Mouse (Mus musculus): Measurements from ENCODE around the gene Rspo1. TPM values are rescaled to one million over a fixed set of nuclear protein-coding genes. Genes with fewer than 3 reads are reported as not detected.
A peak's percentile ranks its signal among the peaks of the same experiment; 100 is the strongest.

Rspo1 gene
- polyA plus RNA-seq, 1 experiment from 2014 or later = 6.6 TPM

GRCm38 (mm10) chr4:125002978-125003377 lies 16.7 kb downstream of the Rspo1 start:
- ATAC-seq (replicated peaks; ENCODE audit: insufficient number of reproducible peaks, insufficient read depth, low FRiP score, low read depth) = no peak
- H3K36me3 ChIP-seq = no peaks in the 10 kb centered on the region

DNA sequence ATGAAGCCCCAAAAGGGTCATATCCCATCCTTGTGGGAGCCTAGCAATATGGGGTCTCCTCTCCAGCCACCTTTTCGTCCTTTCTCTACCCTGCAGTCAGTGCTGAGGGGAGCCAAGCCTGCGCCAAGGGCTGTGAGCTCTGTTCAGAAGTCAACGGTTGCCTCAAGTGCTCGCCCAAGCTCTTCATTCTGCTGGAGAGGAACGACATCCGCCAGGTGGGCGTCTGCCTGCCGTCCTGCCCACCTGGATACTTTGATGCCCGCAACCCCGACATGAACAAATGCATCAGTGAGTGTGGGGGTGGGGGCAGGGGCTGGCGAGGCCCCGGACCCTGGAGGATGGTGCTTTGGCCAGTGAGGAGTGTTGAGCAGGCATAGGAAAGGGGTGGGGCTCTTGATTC lies 18.7 kb downstream of the Rspo1 start:
- H3K27me3 ChIP-seq = peaks cover 52% of the 10 kb centered on the region
- no peaks in the 10 kb centered on the region for H3K4me1 ChIP-seq (replicated peaks)

More at GRCm38 (mm10) chr4:125002978-125003377, 16.7 kb downstream of the Rspo1 start:
- Histone ChIP-seq H3K9ac (no peak overlapping the region), H3K9me3 (replicated peaks) (no peaks in the 10 kb centered on the region), H3K27me3 (peaks cover 39% of the 10 kb centered on the region), H3K4me3 (no peak overlapping the region), H3K4me1 (replicated peaks) (no peaks in the 10 kb centered on the region), H3K27ac (no peak overlapping the region), H3K4me2 (no peak overlapping the region)
- WGBS = 40% methylated on average over 8 of the region's 8 CpGs

GRCm38 (mm10) chr4:125007460-125007859 lies 21.2 kb downstream of the Rspo1 start:
- H3K36me3 ChIP-seq = no peaks in the 10 kb centered on the region
- no peak for ATAC-seq (replicated peaks; ENCODE audit: insufficient number of reproducible peaks, insufficient read depth, low FRiP score, low read depth)
- no peaks in the 10 kb centered on the region for H3K4me1 ChIP-seq (replicated peaks)

More for the DNA sequence above, 18.7 kb downstream of the Rspo1 start:
- no peak overlapping the region for H3K27ac ChIP-seq
- H3K9ac ChIP-seq = no peak overlapping the region
- no peak overlapping the region for H3K4me2 ChIP-seq
- ATAC-seq (replicated peaks; ENCODE audit: insufficient number of reproducible peaks, insufficient read depth, low FRiP score, low read depth) = no peak
- no peaks in the 10 kb centered on the region for H3K36me3 ChIP-seq
- H3K4me3 ChIP-seq = no peak overlapping the region
- WGBS = 42% methylated on average over 12 of the region's 12 CpGs
- no peaks in the 10 kb centered on the region for H3K9me3 ChIP-seq (replicated peaks)

GRCm38 (mm10) chr4:125008220-125008619 lies 22.0 kb downstream of the Rspo1 start:
- Histone ChIP-seq H3K4me1 (replicated peaks) (no peaks in the 10 kb centered on the region), H3K9ac (no peak overlapping the region), H3K4me3 (no peak overlapping the region), H3K36me3 (no peaks in the 10 kb centered on the region), H3K4me2 (no peak overlapping the region), H3K9me3 (replicated peaks) (no peaks in the 10 kb centered on the region), H3K27ac (no peak overlapping the region), H3K27me3 (peaks cover 62% of the 10 kb centered on the region)
- WGBS = 64% methylated on average over 6 of the region's 6 CpGs
- ATAC-seq (replicated peaks; ENCODE audit: insufficient number of reproducible peaks, insufficient read depth, low FRiP score, low read depth) = no peak

More at GRCm38 (mm10) chr4:125007460-125007859, 21.2 kb downstream of the Rspo1 start:
- no peak overlapping the region; the same call in 1 of the 2 replicates for H3K4me2 ChIP-seq
- WGBS = 45% methylated on average over 15 of the region's 15 CpGs
- no peak overlapping the region for H3K9ac ChIP-seq
- peaks cover 60% of the 10 kb centered on the region for H3K27me3 ChIP-seq
- H3K4me3 ChIP-seq = no peak overlapping the region
- no peak overlapping the region for H3K27ac ChIP-seq
- no peaks in the 10 kb centered on the region for H3K9me3 ChIP-seq (replicated peaks)

DNA sequence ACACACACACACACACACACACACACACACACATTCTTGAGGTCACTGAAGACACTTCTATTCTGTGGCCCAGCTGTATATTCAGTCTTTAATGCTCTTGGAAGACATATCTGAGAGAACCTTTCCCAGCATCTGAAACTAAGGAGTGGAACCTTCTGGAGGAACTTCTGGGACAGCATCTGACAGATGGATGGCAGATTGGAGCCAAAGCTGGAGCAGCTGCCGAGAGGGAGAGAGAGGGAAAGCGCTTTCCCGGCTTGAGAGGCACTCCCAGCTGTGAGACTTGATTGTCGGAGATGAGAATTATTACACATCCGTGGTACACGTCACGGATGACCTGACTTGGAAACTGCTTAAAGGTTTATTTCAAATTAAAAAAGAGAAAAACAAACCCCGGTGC lies 22.5 kb downstream of the Rspo1 start:
- 66% methylated on average over 8 of the region's 8 CpGs for WGBS
- peaks cover 64% of the 10 kb centered on the region for H3K27me3 ChIP-seq
- no peak for ATAC-seq (replicated peaks; ENCODE audit: insufficient number of reproducible peaks, insufficient read depth, low FRiP score, low read depth)

DNA sequence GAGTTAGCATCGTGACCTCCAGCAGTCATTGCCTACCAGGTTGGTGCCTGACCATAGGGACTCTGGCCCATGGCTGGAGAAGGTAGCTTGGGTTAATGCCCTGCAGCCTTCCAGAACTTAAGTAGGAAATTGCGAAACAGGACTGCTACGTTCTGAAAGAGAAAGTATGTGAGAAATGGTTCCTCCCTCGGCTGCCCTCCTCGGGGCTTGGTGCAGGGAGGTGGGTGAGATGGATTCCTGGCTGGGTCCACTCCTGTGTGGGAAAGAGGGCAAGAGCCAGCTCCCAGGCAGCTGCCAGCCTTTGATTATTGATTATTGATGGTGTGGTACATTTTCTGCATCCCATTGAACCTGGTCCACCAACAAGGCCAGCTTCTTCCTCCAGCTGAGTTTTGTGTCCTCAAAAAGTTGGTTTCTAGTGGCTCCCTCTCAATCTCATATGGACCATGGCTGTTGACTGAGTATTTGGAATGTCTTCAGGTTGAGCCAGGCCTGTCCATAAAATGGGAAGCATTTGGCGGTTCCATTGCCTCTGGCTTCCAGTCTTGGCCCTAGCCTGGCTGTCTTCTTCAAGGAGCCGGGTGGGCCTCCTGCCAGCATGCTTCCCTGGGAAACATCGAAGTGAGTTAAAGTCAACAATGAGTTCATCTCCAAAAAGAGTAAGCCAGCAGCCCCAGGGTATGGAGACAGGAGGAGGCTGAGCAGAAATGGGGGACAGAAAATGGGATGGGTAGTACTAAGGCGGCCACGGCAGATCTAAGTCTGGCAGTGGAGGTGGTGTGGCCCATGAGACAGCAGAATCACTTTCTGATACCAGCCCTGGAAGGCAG lies 29.8 kb downstream of the Rspo1 start, which contains the start of gene Gnl2:
Gene Gnl2 (plus strand): TSS at position 780 of the 830 bp plus-strand sequence.
- Histone ChIP-seq H3K9ac (no peak within 1 kb of the TSS), H3K27me3 (peaks cover 14% of the 10 kb centered on the region), H3K36me3 (no peaks in the 10 kb centered on the region), H3K4me3 (no peak within 1 kb of the TSS), H3K4me2 (no peak within 1 kb of the TSS), H3K27ac (no peak within 1 kb of the TSS), H3K4me1 (replicated peaks) (no peaks in the 10 kb centered on the region), H3K9me3 (replicated peaks) (no peaks in the 10 kb centered on the region)
- ATAC-seq (replicated peaks; ENCODE audit: insufficient number of reproducible peaks, insufficient read depth, low FRiP score, low read depth) = no peak
- WGBS = 67% methylated on average over 10 of the region's 10 CpGs

More for the DNA sequence above, 22.5 kb downstream of the Rspo1 start:
- H3K9me3 ChIP-seq (replicated peaks) = no peaks in the 10 kb centered on the region
- no peak overlapping the region for H3K27ac ChIP-seq
- no peak overlapping the region for H3K9ac ChIP-seq
- no peak overlapping the region for H3K4me2 ChIP-seq
- no peak overlapping the region for H3K4me3 ChIP-seq
- H3K36me3 ChIP-seq = no peaks in the 10 kb centered on the region
- H3K4me1 ChIP-seq (replicated peaks) = no peaks in the 10 kb centered on the region

DNA sequence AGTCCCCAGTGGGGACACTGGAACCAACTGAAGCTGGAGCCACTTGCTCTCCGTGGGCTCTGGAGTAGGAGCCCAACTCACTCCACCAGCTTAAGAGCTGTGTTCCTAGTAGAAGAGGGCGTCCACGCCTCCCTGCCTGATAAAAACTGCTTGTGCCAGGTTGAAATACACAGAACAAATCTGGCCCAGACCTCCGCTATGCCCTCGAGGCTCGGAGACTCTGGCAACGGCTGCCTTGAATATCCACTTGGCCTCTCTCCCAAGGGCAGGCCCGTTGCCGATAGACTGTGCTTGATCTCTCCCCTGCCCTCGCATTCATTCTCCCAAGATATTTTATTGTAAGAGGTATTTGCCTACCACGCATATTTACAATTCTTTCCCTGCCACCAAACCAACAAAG lies 31.2 kb downstream of the Rspo1 start:
- H3K9me3 ChIP-seq (replicated peaks) = no peaks in the 10 kb centered on the region
- H3K36me3 ChIP-seq = no peaks in the 10 kb centered on the region
- H3K9ac ChIP-seq = no peak overlapping the region
- WGBS = 47% methylated on average over 11 of the region's 11 CpGs
- peaks cover 7% of the 10 kb centered on the region; the same call in 1 of the 2 replicates for H3K27me3 ChIP-seq
- no peak overlapping the region for H3K4me3 ChIP-seq
- H3K27ac ChIP-seq = no peak overlapping the region
- no peaks in the 10 kb centered on the region for H3K4me1 ChIP-seq (replicated peaks)
- ATAC-seq (replicated peaks; ENCODE audit: insufficient number of reproducible peaks, insufficient read depth, low FRiP score, low read depth) = no peak
- no peak overlapping the region for H3K4me2 ChIP-seq

GRCm38 (mm10) chr4:125020780-125021538 lies 34.7 kb downstream of the Rspo1 start:
- no peak overlapping the region for H3K9ac ChIP-seq
- no peaks in the 10 kb centered on the region for H3K4me1 ChIP-seq (replicated peaks)
- H3K27me3 ChIP-seq = peaks cover 10% of the 10 kb centered on the region
- no peak overlapping the region for H3K4me3 ChIP-seq
- ATAC-seq (replicated peaks; ENCODE audit: insufficient number of reproducible peaks, insufficient read depth, low FRiP score, low read depth) = no peak
- H3K27ac ChIP-seq = no peak overlapping the region
- no peaks in the 10 kb centered on the region for H3K9me3 ChIP-seq (replicated peaks)
- H3K4me2 ChIP-seq = no peak overlapping the region
- no peaks in the 10 kb centered on the region for H3K36me3 ChIP-seq
- WGBS = 28% methylated on average over 11 of the region's 11 CpGs

GRCm38 (mm10) chr4:125029891-125030614 lies 43.8 kb downstream of the Rspo1 start:
- peaks cover 2% of the 10 kb centered on the region for H3K36me3 ChIP-seq
- peak; percentile 94 for ATAC-seq (replicated peaks; ENCODE audit: insufficient number of reproducible peaks, insufficient read depth, low FRiP score, low read depth)
- peaks cover 14% of the 10 kb centered on the region for H3K4me1 ChIP-seq (replicated peaks)
- peak overlapping the region; percentile 77 for H3K4me3 ChIP-seq
- peak overlapping the region; percentile 59 for H3K27ac ChIP-seq
- H3K9me3 ChIP-seq (replicated peaks) = no peaks in the 10 kb centered on the region
- under 1% methylated on average over 50 of the region's 50 CpGs for WGBS
- peaks cover 19% of the 10 kb centered on the region; the same call in 1 of the 2 replicates for H3K27me3 ChIP-seq
- H3K4me2 ChIP-seq = peak overlapping the region; percentile 81
- H3K9ac ChIP-seq = peak overlapping the region; percentile 84

DNA sequence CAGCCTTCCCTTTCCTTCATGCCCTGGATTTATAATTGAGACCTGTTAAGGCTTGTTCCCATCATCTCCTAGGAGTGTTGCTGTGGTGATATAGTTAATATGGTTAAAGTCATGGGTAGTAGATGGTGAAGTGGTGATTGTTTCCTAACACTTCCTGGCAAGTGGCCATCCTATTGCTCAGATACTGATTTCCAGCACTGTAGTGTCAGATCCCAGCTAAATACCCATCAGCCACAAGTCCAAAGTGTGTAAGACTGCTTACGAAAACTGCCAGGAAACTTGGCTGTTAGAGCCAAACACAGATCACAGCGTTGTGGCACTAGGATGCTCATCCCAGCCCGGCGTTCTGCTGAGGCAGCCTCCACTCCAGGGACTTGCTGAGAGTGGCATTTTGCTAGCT lies 48.1 kb downstream of the Rspo1 start:
- WGBS = 89% methylated on average over 4 of the region's 4 CpGs
- no peak for ATAC-seq (replicated peaks; ENCODE audit: insufficient number of reproducible peaks, insufficient read depth, low FRiP score, low read depth)
- H3K9ac ChIP-seq = no peak overlapping the region
- no peak overlapping the region for H3K4me3 ChIP-seq
- H3K4me2 ChIP-seq = no peak overlapping the region
- peaks cover 11% of the 10 kb centered on the region for H3K4me1 ChIP-seq (replicated peaks)
- H3K9me3 ChIP-seq (replicated peaks) = no peaks in the 10 kb centered on the region
- H3K36me3 ChIP-seq = peaks cover 27% of the 10 kb centered on the region
- no peak overlapping the region for H3K27ac ChIP-seq
- H3K27me3 ChIP-seq = no peaks in the 10 kb centered on the region

DNA sequence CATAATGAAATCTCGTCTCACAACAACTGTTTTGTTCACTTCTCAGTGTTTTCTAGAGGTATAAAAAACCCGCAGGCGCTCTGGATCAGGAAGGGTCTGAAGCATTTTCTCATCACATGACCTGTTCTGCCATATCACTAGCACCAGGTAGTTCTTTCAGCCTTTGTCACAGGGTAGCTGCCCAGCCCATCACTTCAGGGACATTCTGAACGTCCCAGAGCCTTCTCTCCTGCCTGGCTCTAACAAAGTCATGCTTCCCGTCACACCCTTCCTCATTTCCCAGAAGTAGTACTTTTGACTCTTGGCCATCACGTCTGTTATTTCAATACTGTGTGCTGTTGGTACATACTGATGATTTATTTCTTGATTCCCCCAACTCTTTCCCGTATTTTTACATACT lies 58.2 kb downstream of the Rspo1 start:
- no peak overlapping the region for H3K4me3 ChIP-seq

More for the DNA sequence above, 58.2 kb downstream of the Rspo1 start:
- no peaks in the 10 kb centered on the region for H3K27me3 ChIP-seq
- ATAC-seq (replicated peaks; ENCODE audit: insufficient number of reproducible peaks, insufficient read depth, low FRiP score, low read depth) = no peak
- H3K4me1 ChIP-seq (replicated peaks) = no peaks in the 10 kb centered on the region
- H3K4me2 ChIP-seq = no peak overlapping the region
- H3K27ac ChIP-seq = no peak overlapping the region
- no peak overlapping the region for H3K9ac ChIP-seq
- H3K36me3 ChIP-seq = peaks cover 89% of the 10 kb centered on the region
- 87% methylated on average over 7 of the region's 7 CpGs for WGBS
- H3K9me3 ChIP-seq (replicated peaks) = no peaks in the 10 kb centered on the region
